Mouse (Mus musculus) MEL (cell line): Measurements from ENCODE around the gene Endov. TPM values are rescaled to one million over a fixed set of nuclear protein-coding genes. Genes with fewer than 3 reads are reported as not detected.

Experiments
- DNase-seq: peaks from one replicate; pipeline ENCODE4 v3.0.0; 2011; ENCODE audit warnings: low read depth, low spot score
- H3K27ac ChIP-seq: 2 replicates; pipeline ENCODE4 v1.5.1; 2012; ENCODE audit warnings: low read depth, mild to moderate bottlenecking, control low read depth, low read length, moderate library complexity; ENCODE audit not compliant: control insufficient read depth
- H3K27me3 ChIP-seq, 2 experiments: fragments of 150-350 bp in 1 of 2; sonication (generic) in 1 of 2; 2 replicates each; pipeline ENCODE4 v1.6.1; 2012; ENCODE audit warnings: low read length in 2 of 2, mild to moderate bottlenecking in 2 of 2, improper control_type of control experiment in 1 of 2, moderate library complexity in 1 of 2; ENCODE audit not compliant: insufficient read depth in 2 of 2, control insufficient read depth in 1 of 2
- H3K36me3 ChIP-seq, 2 experiments: 2 replicates each; pipeline ENCODE4 v1.6.1; 2012 to 2014; ENCODE audit warnings: low read length in 2 of 2, improper control_type of control experiment in 1 of 2, inconsistent platforms in 1 of 2, mild to moderate bottlenecking in 1 of 2; ENCODE audit not compliant: insufficient read depth in 2 of 2, control insufficient read depth in 1 of 2
- H3K4me1 ChIP-seq, 2 experiments: fragments of 150-350 bp in 1 of 2; sonication (generic) in 1 of 2; 2 replicates each; pipeline ENCODE4 v1.6.1; 2012; ENCODE audit warnings: low read length in 2 of 2, improper control_type of control experiment in 1 of 2, mild to moderate bottlenecking in 1 of 2; ENCODE audit not compliant: insufficient read depth in 2 of 2, control insufficient read depth in 1 of 2
- H3K4me3 ChIP-seq, 2 experiments: fragments of 150-350 bp in 1 of 2; sonication (generic) in 1 of 2; 2 replicates each; pipeline ENCODE4 v1.5.1; 2012; ENCODE audit warnings: low read depth in 2 of 2, low read length in 2 of 2, mild to moderate bottlenecking in 2 of 2, moderate library complexity in 2 of 2, control low read depth in 1 of 2, improper control_type of control experiment in 1 of 2; ENCODE audit not compliant: control insufficient read depth in 1 of 2, insufficient read depth in 1 of 2
- H3K79me2 ChIP-seq: 2 replicates; pipeline ENCODE4 v1.6.1; 2012; ENCODE audit warnings: mild to moderate bottlenecking, low read length, moderate library complexity; ENCODE audit not compliant: control insufficient read depth, poor library complexity, insufficient read depth
- H3K9ac ChIP-seq: 2 replicates; pipeline ENCODE4 v1.6.1; 2012; ENCODE audit warnings: low read depth, mild to moderate bottlenecking, control low read depth, low read length, moderate library complexity; ENCODE audit not compliant: control insufficient read depth, poor library complexity, severe bottlenecking
- H3K9me3 ChIP-seq: fragments of 150-350 bp; sonication (generic); replicated peaks from 2 replicates; pipeline ENCODE4 v1.6.1; 2012; ENCODE audit warnings: mild to moderate bottlenecking, low read length, improper control_type of control experiment, moderate library complexity; ENCODE audit not compliant: insufficient read depth
- BHLHE40 ChIP-seq: IDR thresholded peaks from 2 replicates; pipeline ENCODE4 v1.6.1; 2012; ENCODE audit warnings: low read depth, mild to moderate bottlenecking, inconsistent platforms, low read length, improper control_type of control experiment, borderline replicate concordance
- ELF1 ChIP-seq: IDR thresholded peaks from 2 replicates; pipeline ENCODE4 v1.6.1; 2014; ENCODE audit warnings: low read depth, mild to moderate bottlenecking, inconsistent platforms, low read length, improper control_type of control experiment, moderate library complexity
- EP300 ChIP-seq, 2 experiments: IDR thresholded peaks; 2 replicates each; pipeline ENCODE4 v1.6.1; 2011; ENCODE audit warnings: improper control_type of control experiment in 2 of 2, low read length in 2 of 2, low read depth in 1 of 2, mild to moderate bottlenecking in 1 of 2
- ETS1 ChIP-seq: IDR thresholded peaks from 2 replicates; pipeline ENCODE4 v1.6.1; 2012; ENCODE audit warnings: low read depth, mild to moderate bottlenecking, inconsistent platforms, low read length, improper control_type of control experiment, moderate library complexity
- HCFC1 ChIP-seq: IDR thresholded peaks from 2 replicates; pipeline ENCODE4 v1.6.1; 2012; ENCODE audit warnings: low read depth, mild to moderate bottlenecking, inconsistent platforms, low read length, improper control_type of control experiment, moderate library complexity
- MAX ChIP-seq: IDR thresholded peaks from 2 replicates; pipeline ENCODE4 v1.6.1; 2011; ENCODE audit warnings: low read length, improper control_type of control experiment
- MAZ ChIP-seq: IDR thresholded peaks from 2 replicates; pipeline ENCODE4 v1.6.1; 2012; ENCODE audit warnings: low read depth, mild to moderate bottlenecking, inconsistent platforms, low read length, improper control_type of control experiment
- MEF2A ChIP-seq: IDR thresholded peaks from 2 replicates; pipeline ENCODE4 v1.6.1; 2014; ENCODE audit warnings: low read depth, mild to moderate bottlenecking, inconsistent platforms, low read length, improper control_type of control experiment; ENCODE audit not compliant: poor library complexity, insufficient replicate concordance, severe bottlenecking; ENCODE audit errors: extremely low read depth
- MXI1 ChIP-seq: IDR thresholded peaks from 2 replicates; pipeline ENCODE4 v1.6.1; 2011; ENCODE audit warnings: mild to moderate bottlenecking, low read depth, low read length, improper control_type of control experiment
- MYC ChIP-seq: IDR thresholded peaks from 2 replicates; pipeline ENCODE4 v1.6.1; 2011; ENCODE audit warnings: low read depth, mild to moderate bottlenecking, low read length, improper control_type of control experiment, moderate library complexity
- NELFE ChIP-seq: IDR thresholded peaks from 2 replicates; pipeline ENCODE4 v1.6.1; 2011; ENCODE audit warnings: low read depth, low read length, improper control_type of control experiment
- NRF1 ChIP-seq: IDR thresholded peaks from 2 replicates; pipeline ENCODE4 v1.6.1; 2014; ENCODE audit warnings: low read depth, mild to moderate bottlenecking, inconsistent platforms, low read length, improper control_type of control experiment, moderate library complexity; ENCODE audit not compliant: poor library complexity, insufficient read depth, severe bottlenecking
- POLR2A ChIP-seq, 2 experiments: IDR thresholded peaks; 2 replicates each; pipeline ENCODE4 v1.6.1; 2011 to 2012; ENCODE audit warnings: low read length in 2 of 2, mild to moderate bottlenecking in 2 of 2, control low read depth in 1 of 2, improper control_type of control experiment in 1 of 2, low read depth in 1 of 2, moderate library complexity in 1 of 2; ENCODE audit not compliant: control insufficient read depth in 1 of 2, insufficient read depth in 1 of 2, poor library complexity in 1 of 2
- POLR2AphosphoS5 ChIP-seq: IDR thresholded peaks from 2 replicates; pipeline ENCODE4 v1.6.1; 2012; ENCODE audit warnings: low read depth, borderline replicate concordance, mild to moderate bottlenecking, inconsistent platforms, low read length, moderate library complexity, mixed read lengths
- SIN3A ChIP-seq: IDR thresholded peaks from 2 replicates; pipeline ENCODE4 v1.6.1; 2012; ENCODE audit warnings: low read length, improper control_type of control experiment, inconsistent platforms
- SMC3 ChIP-seq: IDR thresholded peaks from 2 replicates; pipeline ENCODE4 v1.6.1; 2011; ENCODE audit warnings: low read depth, low read length, improper control_type of control experiment
- TAL1 ChIP-seq: IDR thresholded peaks from 2 replicates; pipeline ENCODE4 v1.6.1; 2012; ENCODE audit warnings: mild to moderate bottlenecking, inconsistent platforms, low read length, moderate library complexity, mixed read lengths
- TCF12 ChIP-seq: IDR thresholded peaks from 2 replicates; pipeline ENCODE4 v1.6.1; 2014; ENCODE audit warnings: low read depth, mild to moderate bottlenecking, inconsistent platforms, low read length, improper control_type of control experiment, moderate library complexity
- USF1 ChIP-seq: IDR thresholded peaks from 2 replicates; pipeline ENCODE4 v1.6.1; 2014; ENCODE audit warnings: low read depth, mild to moderate bottlenecking, inconsistent platforms, low read length, improper control_type of control experiment, moderate library complexity
- polyA plus RNA-seq, 2 experiments: library from polyadenylated mRNA; stranded (reverse) in 1 of 2; unstranded in 1 of 2; fragments of >175 nt in 1 of 2; fragments of >200 nt in 1 of 2; gene quantifications; 2 replicates each; pipeline versions ENCODE4 v1.2.1 to v1.2.4; 2012; ENCODE audit warnings: low replicate concordance in 2 of 2, low read depth in 1 of 2; ENCODE audit not compliant: insufficient read length in 2 of 2, insufficient read depth in 1 of 2, missing spikeins in 1 of 2
- total RNA-seq: library from RNA; depleted of rRNA; stranded (reverse); fragments of 300-350 nt; gene quantifications from 2 replicates; pipeline ENCODE4 v1.2.3, GENCODE M21; 2012

Endov gene
- total and polyA plus RNA-seq, 3 experiments, result 16.8 to 19.5 TPM; not detected in 1

- no peak overlapping the region for H3K27ac ChIP-seq
- H3K79me2 ChIP-seq, result no peaks in the 10 kb centered on the region
- peaks cover 0 to 4% of the 10 kb centered on the region in 2 experiments; a peak in 1 of 4 replicates for H3K36me3 ChIP-seq
- H3K4me3 ChIP-seq, result peak overlapping the region; percentile 20 to 35
- peaks cover 0 to 8% of the 10 kb centered on the region in 2 experiments; a peak in 2 of 4 replicates for H3K4me1 ChIP-seq
- peak; percentile 89 for TF ChIP-seq ELF1
- no peak for TF ChIP-seq MEF2A
- TF ChIP-seq MXI1, result peak; percentile 95
- TF ChIP-seq HCFC1, result peak; percentile 69
- TF ChIP-seq USF1, result 0 out of 2 replicates have a peak, but pooled peaks have one; percentile 23
- peak; percentile 23; the same call in 1 of the 2 replicates for TF ChIP-seq SMC3
- peak; percentile 33 to 34; a peak in 1 of 4 replicates for TF ChIP-seq POLR2A (IDR thresholded peaks at IDR 0.05; ENCODE audit: control insufficient read depth in 1 of 2, insufficient read depth in 1 of 2, low read depth in 1 of 2, low read length in 2 of 2, poor library complexity in 1 of 2)
- TF ChIP-seq NELFE, result peak; percentile 44
- TF ChIP-seq MYC, result no peak
- no peak for TF ChIP-seq BHLHE40
- peak; percentile 59 for TF ChIP-seq MAX
- peak; percentile 84 for TF ChIP-seq NRF1
- peak; percentile 92 for TF ChIP-seq SIN3A
- peak; percentile 43 for TF ChIP-seq TCF12
- TF ChIP-seq ETS1, result peak; percentile 51; the same call in 1 of the 2 replicates
- no peak for TF ChIP-seq EP300 (IDR thresholded peaks at IDR 0.05; ENCODE audit: low read depth in 1 of 2, low read length in 2 of 2)
- no peaks in the 10 kb centered on the region for H3K9me3 ChIP-seq
- DNase-seq, result peak; percentile 100
- peaks cover 0 to 5% of the 10 kb centered on the region in 2 experiments for H3K27me3 ChIP-seq
- H3K9ac ChIP-seq, result peak overlapping the region; percentile 46
Measured at GRCm38 (mm10) chr11:119524545-119524949, 33.4 kb downstream of the Endov start.

GRCm38 (mm10) chr11:119526068-119526966 is 35.2 kb downstream of the Endov start:
- Histone ChIP-seq H3K4me1 (peaks cover 0 to 8% of the 10 kb centered on the region in 2 experiments; a peak in 2 of 4 replicates), H3K27ac (no peak overlapping the region), H3K36me3 (peaks cover 0 to 4% of the 10 kb centered on the region in 2 experiments; a peak in 1 of 4 replicates), H3K79me2 (no peaks in the 10 kb centered on the region), H3K4me3 (no peak overlapping the region), H3K9ac (no peak overlapping the region), H3K9me3 (no peaks in the 10 kb centered on the region), H3K27me3 (peaks cover 1 to 2% of the 10 kb centered on the region in 2 experiments; a peak in 2 of 4 replicates)
- TF ChIP-seq NRF1, result no peak
- TF ChIP-seq TCF12, result no peak
- no peak for TF ChIP-seq POLR2A (IDR thresholded peaks at IDR 0.05; ENCODE audit: control insufficient read depth in 1 of 2, insufficient read depth in 1 of 2, low read depth in 1 of 2, low read length in 2 of 2, poor library complexity in 1 of 2)
- no peak for TF ChIP-seq MEF2A
- TF ChIP-seq TAL1, result no peak
- no peak for TF ChIP-seq POLR2AphosphoS5
- TF ChIP-seq MAZ, result no peak
- DNase-seq, result no peak
